Mouse (Mus musculus): Measurements from ENCODE around the gene Epb41l3. TPM values are rescaled to one million over a fixed set of nuclear protein-coding genes. Genes with fewer than 3 reads are reported as not detected.

Epb41l3 gene
- polyA plus RNA-seq, 1 experiment: 8.4 TPM

GRCm38 (mm10) chr17:69238810-69239373, 163.4 kb downstream of the Epb41l3 start:
- Histone ChIP-seq H3K27me3 (ENCODE audit: control insufficient read depth, insufficient read depth, low read length) (no peaks in the 10 kb centered on the region), H3K36me3 (ENCODE audit: control insufficient read depth, insufficient read depth, low read length) (no peaks in the 10 kb centered on the region), H3K27ac (ENCODE audit: control insufficient read depth, insufficient read depth, low read length) (no peak overlapping the region), H3K4me1 (replicated peaks; ENCODE audit: control insufficient read depth, insufficient read depth, low read length) (no peaks in the 10 kb centered on the region), H3K4me3 (ENCODE audit: control insufficient read depth, insufficient read depth, low read length) (no peak overlapping the region)
- 93% methylated on average over 4 of the region's 4 CpGs for WGBS
- no peak for TF ChIP-seq POLR2A (IDR thresholded peaks at IDR 0.05; ENCODE audit: control insufficient read depth, extremely low read depth, insufficient read depth, low read length, poor library complexity)
- TF ChIP-seq CTCF (IDR thresholded peaks at IDR 0.05; ENCODE audit: borderline replicate concordance, control insufficient read depth, extremely low read depth, insufficient read depth, low read length, poor library complexity): no peak
- DNase-seq: no peak

- WGBS: 98% methylated on average over 6 of the region's 6 CpGs
- TF ChIP-seq CTCF (IDR thresholded peaks at IDR 0.05; ENCODE audit: borderline replicate concordance, control insufficient read depth, extremely low read depth, insufficient read depth, low read length, poor library complexity): no peak
- no peak for TF ChIP-seq POLR2A (IDR thresholded peaks at IDR 0.05; ENCODE audit: control insufficient read depth, extremely low read depth, insufficient read depth, low read length, poor library complexity)
Measured at GRCm38 (mm10) chr17:69239423-69239822, 163.9 kb downstream of the Epb41l3 start.

GRCm38 (mm10) chr17:69255834-69256233, 180.4 kb downstream of the Epb41l3 start:
- Histone ChIP-seq H3K27me3 (ENCODE audit: control insufficient read depth, insufficient read depth, low read length) (no peaks in the 10 kb centered on the region), H3K36me3 (ENCODE audit: control insufficient read depth, insufficient read depth, low read length) (no peaks in the 10 kb centered on the region)
- WGBS: 90% methylated on average over 9 of the region's 9 CpGs

More at GRCm38 (mm10) chr17:69239423-69239822, 163.9 kb downstream of the Epb41l3 start:
- H3K27me3 ChIP-seq (ENCODE audit: control insufficient read depth, insufficient read depth, low read length): no peaks in the 10 kb centered on the region
- no peaks in the 10 kb centered on the region for H3K36me3 ChIP-seq (ENCODE audit: control insufficient read depth, insufficient read depth, low read length)
- H3K4me3 ChIP-seq (ENCODE audit: control insufficient read depth, insufficient read depth, low read length): no peak overlapping the region
- H3K27ac ChIP-seq (ENCODE audit: control insufficient read depth, insufficient read depth, low read length): no peak overlapping the region
- DNase-seq: no peak
- no peaks in the 10 kb centered on the region for H3K4me1 ChIP-seq (replicated peaks; ENCODE audit: control insufficient read depth, insufficient read depth, low read length)

DNA sequence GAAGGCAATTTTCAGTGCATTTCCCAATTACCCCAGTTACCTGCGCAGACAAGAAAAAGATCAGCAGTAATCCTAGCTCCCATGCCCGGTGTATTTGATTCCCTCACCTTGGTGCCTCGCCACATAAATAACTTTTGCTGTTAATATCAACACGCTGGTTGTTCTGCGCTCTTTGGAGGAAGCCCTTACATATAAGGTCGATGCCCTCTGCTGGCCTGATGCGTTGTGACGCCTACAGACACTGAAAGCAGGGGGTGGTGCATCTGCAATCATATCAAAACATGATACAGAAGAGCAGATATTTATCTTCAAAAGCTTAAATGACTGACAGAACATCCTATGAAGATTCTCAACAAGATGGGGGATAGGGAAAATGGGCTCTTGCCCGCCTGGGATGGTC, 181.0 kb downstream of the Epb41l3 start:
- H3K36me3 ChIP-seq (ENCODE audit: control insufficient read depth, insufficient read depth, low read length): no peaks in the 10 kb centered on the region
- TF ChIP-seq POLR2A (IDR thresholded peaks at IDR 0.05; ENCODE audit: control insufficient read depth, extremely low read depth, insufficient read depth, low read length, poor library complexity): no peak
- no peak for TF ChIP-seq CTCF (IDR thresholded peaks at IDR 0.05; ENCODE audit: borderline replicate concordance, control insufficient read depth, extremely low read depth, insufficient read depth, low read length, poor library complexity)
- H3K4me3 ChIP-seq (ENCODE audit: control insufficient read depth, insufficient read depth, low read length): no peak overlapping the region
- H3K4me1 ChIP-seq (replicated peaks; ENCODE audit: control insufficient read depth, insufficient read depth, low read length): no peaks in the 10 kb centered on the region
- 38% methylated on average over 9 of the region's 9 CpGs for WGBS
- H3K27ac ChIP-seq (ENCODE audit: control insufficient read depth, insufficient read depth, low read length): no peak overlapping the region
- no peak for DNase-seq
- H3K27me3 ChIP-seq (ENCODE audit: control insufficient read depth, insufficient read depth, low read length): no peaks in the 10 kb centered on the region

More at GRCm38 (mm10) chr17:69255834-69256233, 180.4 kb downstream of the Epb41l3 start:
- no peaks in the 10 kb centered on the region for H3K4me1 ChIP-seq (replicated peaks; ENCODE audit: control insufficient read depth, insufficient read depth, low read length)
- DNase-seq: no peak
- no peak overlapping the region for H3K27ac ChIP-seq (ENCODE audit: control insufficient read depth, insufficient read depth, low read length)
- no peak overlapping the region for H3K4me3 ChIP-seq (ENCODE audit: control insufficient read depth, insufficient read depth, low read length)
- TF ChIP-seq POLR2A (IDR thresholded peaks at IDR 0.05; ENCODE audit: control insufficient read depth, extremely low read depth, insufficient read depth, low read length, poor library complexity): no peak
- no peak for TF ChIP-seq CTCF (IDR thresholded peaks at IDR 0.05; ENCODE audit: borderline replicate concordance, control insufficient read depth, extremely low read depth, insufficient read depth, low read length, poor library complexity)

DNA sequence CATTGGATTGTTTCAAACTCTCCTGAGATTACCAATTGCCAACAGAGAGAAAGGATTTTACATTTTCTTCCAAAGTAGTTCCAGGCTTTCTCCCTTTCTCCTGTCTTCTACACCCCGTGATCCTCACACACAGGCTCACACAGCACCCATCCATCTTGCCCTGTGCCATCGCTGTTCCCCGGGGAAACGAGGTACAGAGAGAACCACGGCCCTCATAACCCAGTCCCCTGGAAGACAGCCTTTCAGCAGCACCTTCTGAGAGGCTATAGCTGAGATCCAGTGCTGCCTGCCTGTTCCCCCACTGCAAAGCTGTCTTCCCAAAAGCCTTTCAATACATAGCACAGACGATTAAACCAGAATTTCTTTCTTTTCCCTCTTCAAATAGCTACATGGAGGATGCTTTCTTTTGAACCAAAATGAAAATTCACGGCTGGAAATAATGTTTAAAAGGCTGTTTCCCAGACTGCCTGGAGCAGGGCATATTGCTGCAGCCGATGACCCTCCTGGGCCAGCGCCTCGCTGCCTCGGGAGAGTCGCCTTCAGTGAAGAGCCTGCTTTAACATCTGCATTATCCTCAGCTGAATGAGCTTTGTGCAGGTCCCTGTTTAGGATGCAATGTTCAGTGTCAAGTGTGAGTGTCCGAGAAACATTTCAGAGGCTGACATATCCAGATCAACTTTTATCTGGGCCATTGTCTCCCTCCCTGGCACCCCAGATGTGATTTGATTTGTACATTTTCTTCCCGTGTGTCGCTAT, 188.5 kb downstream of the Epb41l3 start:
- H3K4me3 ChIP-seq (ENCODE audit: control insufficient read depth, insufficient read depth, low read length): no peak overlapping the region
- WGBS: 80% methylated on average over 15 of the region's 15 CpGs
- H3K27me3 ChIP-seq (ENCODE audit: control insufficient read depth, insufficient read depth, low read length): no peaks in the 10 kb centered on the region
- 0 out of 2 replicates have a peak, but pooled peaks cover 4% of the 10 kb centered on the region for H3K4me1 ChIP-seq (replicated peaks; ENCODE audit: control insufficient read depth, insufficient read depth, low read length)
- no peaks in the 10 kb centered on the region for H3K36me3 ChIP-seq (ENCODE audit: control insufficient read depth, insufficient read depth, low read length)
- H3K27ac ChIP-seq (ENCODE audit: control insufficient read depth, insufficient read depth, low read length): no peak overlapping the region
- TF ChIP-seq CTCF (IDR thresholded peaks at IDR 0.05; ENCODE audit: borderline replicate concordance, control insufficient read depth, extremely low read depth, insufficient read depth, low read length, poor library complexity): no peak
- TF ChIP-seq POLR2A (IDR thresholded peaks at IDR 0.05; ENCODE audit: control insufficient read depth, extremely low read depth, insufficient read depth, low read length, poor library complexity): no peak
- DNase-seq: no peak

- no peak overlapping the region for H3K4me3 ChIP-seq (ENCODE audit: control insufficient read depth, insufficient read depth, low read length)
- no peak overlapping the region for H3K27ac ChIP-seq (ENCODE audit: control insufficient read depth, insufficient read depth, low read length)
- TF ChIP-seq CTCF (IDR thresholded peaks at IDR 0.05; ENCODE audit: borderline replicate concordance, control insufficient read depth, extremely low read depth, insufficient read depth, low read length, poor library complexity) (no peak), POLR2A (IDR thresholded peaks at IDR 0.05; ENCODE audit: control insufficient read depth, extremely low read depth, insufficient read depth, low read length, poor library complexity) (no peak)
- peak; percentile 2 for DNase-seq
- H3K36me3 ChIP-seq (ENCODE audit: control insufficient read depth, insufficient read depth, low read length): no peaks in the 10 kb centered on the region
- 0 out of 2 replicates have a peak, but pooled peaks cover 4% of the 10 kb centered on the region for H3K4me1 ChIP-seq (replicated peaks; ENCODE audit: control insufficient read depth, insufficient read depth, low read length)
- H3K27me3 ChIP-seq (ENCODE audit: control insufficient read depth, insufficient read depth, low read length): no peaks in the 10 kb centered on the region
- 7% methylated on average over 4 of the region's 4 CpGs for WGBS
Measured at GRCm38 (mm10) chr17:69265171-69265570, 189.7 kb downstream of the Epb41l3 start.
